Mouse (Mus musculus): ENCODE measurements around the gene Gal3st4. TPM values are rescaled to one million over a fixed set of nuclear protein-coding genes. Genes with fewer than 3 reads are reported as not detected.

The Gal3st4 gene
- polyA plus RNA-seq, 1 experiment = not detected

DNA sequence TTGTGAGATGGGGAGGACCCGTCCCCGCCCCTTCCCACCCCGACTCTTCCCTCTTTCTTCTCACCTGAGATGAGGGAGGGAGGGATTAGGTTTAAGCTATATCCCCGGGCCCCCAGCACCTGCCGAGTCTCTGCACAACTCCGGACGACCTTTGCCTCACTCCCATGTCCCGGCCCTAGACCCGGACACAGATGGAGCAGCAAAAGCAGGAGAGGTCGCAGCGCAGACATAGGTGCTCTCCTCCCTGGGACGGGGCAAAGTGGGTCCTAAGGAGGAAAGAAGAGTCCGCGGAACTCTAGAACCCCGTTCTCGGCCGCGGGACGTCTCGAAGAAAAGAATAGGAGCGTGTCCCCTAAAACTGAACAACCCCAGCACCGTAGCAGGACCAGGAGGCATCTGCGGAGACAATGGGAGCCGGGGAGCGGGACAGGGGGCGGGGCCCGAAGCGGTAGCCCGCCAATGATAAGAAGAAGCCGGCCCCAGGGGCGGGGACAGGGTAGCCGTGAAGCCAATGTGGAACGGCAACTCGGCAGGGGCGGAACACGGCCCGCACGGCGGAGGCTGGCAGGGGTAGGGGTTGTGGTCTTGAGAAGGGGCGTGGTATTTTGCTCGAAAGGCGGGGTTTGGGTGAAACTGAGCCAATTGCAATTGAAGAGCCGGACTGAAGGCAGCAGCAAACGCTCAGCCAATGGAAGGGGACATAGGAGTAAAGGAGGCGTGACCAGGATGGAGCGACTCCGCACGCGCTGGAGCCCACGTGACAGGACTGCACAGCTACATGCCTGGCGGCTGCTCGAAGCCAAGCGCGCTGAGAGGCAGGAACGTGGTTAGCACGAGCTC lies 7.2 kb upstream of the Gal3st4 start, which contains the start of the genes Gm43720, Gpc2 and Stag3:
Gene Gm43720 (minus strand): TSS at position 374 of the 840 bp plus-strand sequence.
Gene Gpc2 (minus strand): TSS at position 421 of the 840 bp plus-strand sequence.
Gene Stag3 (plus strand): TSS at position 656 of the 840 bp plus-strand sequence.
- peak within 1 kb of the TSS; percentile 38 for H3K4me2 ChIP-seq (ENCODE audit: low read depth)
- no peak within 1 kb of the TSS for H3K4me3 ChIP-seq
- no peaks in the 10 kb centered on the region for H3K79me2 ChIP-seq (ENCODE audit: control insufficient read depth, insufficient read depth)
- H3K27me3 ChIP-seq (ENCODE audit: control insufficient read depth, insufficient read depth, insufficient read length) = no peaks in the 10 kb centered on the region
- H3ac ChIP-seq (ENCODE audit: control insufficient read depth, insufficient read length) = no peak within 1 kb of the TSS
- H3K36me3 ChIP-seq (ENCODE audit: control insufficient read depth, insufficient read depth) = no peaks in the 10 kb centered on the region
- no peak for TF ChIP-seq CEBPB (IDR thresholded peaks at IDR 0.05; ENCODE audit: insufficient read depth, poor library complexity, severe bottlenecking)
- TF ChIP-seq TCF3 (IDR thresholded peaks at IDR 0.05; ENCODE audit: insufficient read length, low read depth) = no peak
- TF ChIP-seq POLR2A (IDR thresholded peaks at IDR 0.05; ENCODE audit: insufficient read length, low read depth) = no peak
- TF ChIP-seq USF1 (IDR thresholded peaks at IDR 0.05; ENCODE audit: low read depth) = no peak
- TF ChIP-seq E2F4 (IDR thresholded peaks at IDR 0.05; ENCODE audit: insufficient read depth) = no peak
- no peak for TF ChIP-seq MAX (IDR thresholded peaks at IDR 0.05; ENCODE audit: low read depth)
- no peak for TF ChIP-seq REST (IDR thresholded peaks at IDR 0.05; ENCODE audit: insufficient read depth, insufficient read length)
- TF ChIP-seq SRF (IDR thresholded peaks at IDR 0.05; ENCODE audit: control insufficient read depth, insufficient read length, low read depth) = no peak
- TF ChIP-seq TCF12 (IDR thresholded peaks at IDR 0.05; ENCODE audit: insufficient read depth, poor library complexity, severe bottlenecking) = no peak
- TF ChIP-seq MYOD1 (IDR thresholded peaks at IDR 0.05; ENCODE audit: control insufficient read depth in 1 of 3, insufficient read length in 2 of 3, low read depth in 2 of 3) = no peak
- TF ChIP-seq POLR2AphosphoS2 (IDR thresholded peaks at IDR 0.05; ENCODE audit: insufficient read length, low read depth) = no peak
- no peak for TF ChIP-seq MYOG (IDR thresholded peaks at IDR 0.05; ENCODE audit: control insufficient read depth in 1 of 3, insufficient read depth in 1 of 3, insufficient read length in 2 of 3, low read depth in 2 of 3)

- H3K4me3 ChIP-seq = no peak overlapping the region
- H3ac ChIP-seq (ENCODE audit: control insufficient read depth, insufficient read length) = no peak overlapping the region
- peaks cover 5% of the 10 kb centered on the region for H3K27me3 ChIP-seq (ENCODE audit: control insufficient read depth, insufficient read depth, insufficient read length)
- H3K4me2 ChIP-seq (ENCODE audit: low read depth) = no peak overlapping the region
- no peaks in the 10 kb centered on the region for H3K36me3 ChIP-seq (ENCODE audit: control insufficient read depth, insufficient read depth)
- TF ChIP-seq MYOG (IDR thresholded peaks at IDR 0.05; ENCODE audit: control insufficient read depth in 1 of 3, insufficient read depth in 1 of 3, insufficient read length in 2 of 3, low read depth in 2 of 3) = no peak
- TF ChIP-seq POLR2AphosphoS2 (IDR thresholded peaks at IDR 0.05; ENCODE audit: insufficient read length, low read depth) = no peak
- no peak for TF ChIP-seq MYOD1 (IDR thresholded peaks at IDR 0.05; ENCODE audit: control insufficient read depth in 1 of 3, insufficient read length in 2 of 3, low read depth in 2 of 3)
- no peak for TF ChIP-seq MAX (IDR thresholded peaks at IDR 0.05; ENCODE audit: low read depth)
- TF ChIP-seq CEBPB (IDR thresholded peaks at IDR 0.05; ENCODE audit: insufficient read depth, poor library complexity, severe bottlenecking) = no peak
- TF ChIP-seq TCF3 (IDR thresholded peaks at IDR 0.05; ENCODE audit: insufficient read length, low read depth) = no peak
- no peak for TF ChIP-seq TCF12 (IDR thresholded peaks at IDR 0.05; ENCODE audit: insufficient read depth, poor library complexity, severe bottlenecking)
- no peak for TF ChIP-seq USF1 (IDR thresholded peaks at IDR 0.05; ENCODE audit: low read depth)
- TF ChIP-seq REST (IDR thresholded peaks at IDR 0.05; ENCODE audit: insufficient read depth, insufficient read length) = no peak
- H3K79me2 ChIP-seq (ENCODE audit: control insufficient read depth, insufficient read depth) = no peaks in the 10 kb centered on the region
Measured at GRCm38 (mm10) chr5:138277994-138278393, 5.4 kb upstream of the Gal3st4 start.

DNA sequence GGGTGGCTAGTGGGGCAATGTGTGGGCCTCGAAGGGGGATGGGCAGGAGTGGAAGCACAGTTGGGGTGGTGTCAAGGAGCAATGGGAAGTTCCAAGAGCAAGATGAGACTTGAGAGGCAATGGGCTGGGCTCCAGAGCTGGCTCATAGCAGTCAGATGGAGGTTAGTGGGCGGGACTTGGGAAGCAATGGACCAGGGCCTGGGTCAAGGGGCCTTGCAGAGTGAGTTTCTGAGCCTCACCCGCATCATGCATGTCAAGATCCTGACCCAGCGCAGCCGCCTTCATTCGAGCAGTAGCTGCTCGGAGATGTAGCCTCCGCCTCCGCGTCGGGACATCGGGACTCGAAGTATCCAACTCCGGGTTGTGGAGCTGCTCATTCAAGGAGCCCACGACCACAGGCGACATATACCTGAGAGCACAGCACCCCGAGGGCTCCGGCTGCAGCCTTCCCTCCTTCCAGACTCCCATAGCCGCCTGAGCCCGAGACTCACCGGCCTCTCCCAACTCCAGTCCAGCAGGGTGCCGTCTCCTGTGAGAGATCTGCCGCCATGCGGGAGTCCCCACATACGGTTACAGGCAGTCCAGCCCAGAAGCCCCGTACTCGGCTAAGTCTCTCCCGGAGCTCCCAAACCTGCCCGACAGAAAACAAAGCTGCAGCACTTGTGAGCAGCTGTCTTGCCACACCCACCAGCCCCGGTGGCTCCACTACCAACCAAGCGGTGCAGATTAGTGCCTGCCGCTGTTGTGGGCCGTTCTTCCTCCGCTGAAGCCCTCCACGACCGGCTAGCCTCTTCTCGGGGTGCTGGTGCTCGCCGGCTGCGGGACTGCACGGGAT lies 2.8 kb upstream of the Gal3st4 start:
- no peak for TF ChIP-seq MYOG (IDR thresholded peaks at IDR 0.05; ENCODE audit: control insufficient read depth in 1 of 3, insufficient read depth in 1 of 3, insufficient read length in 2 of 3, low read depth in 2 of 3)
- no peak for TF ChIP-seq TCF3 (IDR thresholded peaks at IDR 0.05; ENCODE audit: insufficient read length, low read depth)
- no peak for TF ChIP-seq E2F4 (IDR thresholded peaks at IDR 0.05; ENCODE audit: insufficient read depth)
- no peak for TF ChIP-seq SRF (IDR thresholded peaks at IDR 0.05; ENCODE audit: control insufficient read depth, insufficient read length, low read depth)
- TF ChIP-seq REST (IDR thresholded peaks at IDR 0.05; ENCODE audit: insufficient read depth, insufficient read length) = no peak
- TF ChIP-seq POLR2AphosphoS2 (IDR thresholded peaks at IDR 0.05; ENCODE audit: insufficient read length, low read depth) = no peak
- TF ChIP-seq CEBPB (IDR thresholded peaks at IDR 0.05; ENCODE audit: insufficient read depth, poor library complexity, severe bottlenecking) = no peak
- no peak for TF ChIP-seq POLR2A (IDR thresholded peaks at IDR 0.05; ENCODE audit: insufficient read length, low read depth)
- TF ChIP-seq MAX (IDR thresholded peaks at IDR 0.05; ENCODE audit: low read depth) = no peak
- no peaks in the 10 kb centered on the region for H3K36me3 ChIP-seq (ENCODE audit: control insufficient read depth, insufficient read depth)
- no peak overlapping the region for H3ac ChIP-seq (ENCODE audit: control insufficient read depth, insufficient read length)
- peaks cover 25% of the 10 kb centered on the region for H3K27me3 ChIP-seq (ENCODE audit: control insufficient read depth, insufficient read depth, insufficient read length)
- H3K4me3 ChIP-seq = no peak overlapping the region
- no peaks in the 10 kb centered on the region for H3K79me2 ChIP-seq (ENCODE audit: control insufficient read depth, insufficient read depth)
- no peak overlapping the region for H3K4me2 ChIP-seq (ENCODE audit: low read depth)

GRCm38 (mm10) chr5:138274186-138274585 lies 1.5 kb upstream of the Gal3st4 start:
- Histone ChIP-seq H3K36me3 (ENCODE audit: control insufficient read depth, insufficient read depth) (no peaks in the 10 kb centered on the region), H3K4me3 (no peak overlapping the region), H3K79me2 (ENCODE audit: control insufficient read depth, insufficient read depth) (no peaks in the 10 kb centered on the region), H3ac (ENCODE audit: control insufficient read depth, insufficient read length) (no peak overlapping the region), H3K27me3 (ENCODE audit: control insufficient read depth, insufficient read depth, insufficient read length) (peaks cover 25% of the 10 kb centered on the region), H3K4me2 (ENCODE audit: low read depth) (no peak overlapping the region)
- TF ChIP-seq MYOG (IDR thresholded peaks at IDR 0.05; ENCODE audit: control insufficient read depth in 1 of 3, insufficient read depth in 1 of 3, insufficient read length in 2 of 3, low read depth in 2 of 3) (no peak), E2F4 (IDR thresholded peaks at IDR 0.05; ENCODE audit: insufficient read depth) (no peak), USF1 (IDR thresholded peaks at IDR 0.05; ENCODE audit: low read depth) (no peak), REST (IDR thresholded peaks at IDR 0.05; ENCODE audit: insufficient read depth, insufficient read length) (no peak), MYOD1 (IDR thresholded peaks at IDR 0.05; ENCODE audit: control insufficient read depth in 1 of 3, insufficient read length in 2 of 3, low read depth in 2 of 3) (no peak), MAX (IDR thresholded peaks at IDR 0.05; ENCODE audit: low read depth) (no peak), POLR2AphosphoS2 (IDR thresholded peaks at IDR 0.05; ENCODE audit: insufficient read length, low read depth) (no peak), TCF3 (IDR thresholded peaks at IDR 0.05; ENCODE audit: insufficient read length, low read depth) (no peak), TCF12 (IDR thresholded peaks at IDR 0.05; ENCODE audit: insufficient read depth, poor library complexity, severe bottlenecking) (no peak), POLR2A (IDR thresholded peaks at IDR 0.05; ENCODE audit: insufficient read length, low read depth) (no peak), CEBPB (IDR thresholded peaks at IDR 0.05; ENCODE audit: insufficient read depth, poor library complexity, severe bottlenecking) (no peak), SRF (IDR thresholded peaks at IDR 0.05; ENCODE audit: control insufficient read depth, insufficient read length, low read depth) (no peak)
